Mouse (Mus musculus) retina, adult 2 months (tissue): ENCODE results near the gene Mov10.
"Not testable (repeated sequence)": the region's sequence is repeated elsewhere in the genome, so short reads cannot be mapped to it uniquely, and the experiment has no call there.

ENCODE experiments used
- DNase-seq: peaks from one replicate; pipeline ENCODE4 v3.0.0-alpha.2; 2012; ENCODE audit warnings: low read depth, low spot score

Mov10 gene

GRCm38 (mm10) chr3:104817991-104818748, at the start of gene Mov10:
Gene Mov10 (minus strand): TSS chr3:104818563.
- DNase-seq: no peak

GRCm38 (mm10) chr3:104866674-104867073, 48.3 kb upstream of the Mov10 start:
- DNase-seq: not testable (repeated sequence)

- DNase-seq: peak; percentile 2
Measured at GRCm38 (mm10) chr3:104865341-104865788, 47.0 kb upstream of the Mov10 start.

GRCm38 (mm10) chr3:104864651-104865340, 46.4 kb upstream of the Mov10 start:
- DNase-seq: peak; percentile 88

GRCm38 (mm10) chr3:104863786-104864650, 45.7 kb upstream of the Mov10 start, which contains the start of the genes St7l and Capza1:
Gene St7l (plus strand): TSS chr3:104864005.
Gene Capza1 (minus strand): TSS chr3:104864505.
- DNase-seq: peak; percentile 80

- no peak for DNase-seq
Measured at GRCm38 (mm10) chr3:104858560-104858959, 40.2 kb upstream of the Mov10 start.

GRCm38 (mm10) chr3:104856106-104856505, 37.7 kb upstream of the Mov10 start:
- no peak for DNase-seq

- no peak for DNase-seq
Measured at GRCm38 (mm10) chr3:104854866-104855265, 36.5 kb upstream of the Mov10 start.

- DNase-seq: no peak
Measured at GRCm38 (mm10) chr3:104854465-104854864, 36.1 kb upstream of the Mov10 start.

GRCm38 (mm10) chr3:104846601-104847000, 28.2 kb upstream of the Mov10 start:
- DNase-seq: no peak

- DNase-seq: no peak
Measured at GRCm38 (mm10) chr3:104841049-104841448, 22.7 kb upstream of the Mov10 start.

GRCm38 (mm10) chr3:104835797-104836196, 17.4 kb upstream of the Mov10 start:
- DNase-seq: no peak

GRCm38 (mm10) chr3:104822413-104822812, 4.0 kb upstream of the Mov10 start:
- DNase-seq: no peak

- DNase-seq: no peak
Measured at GRCm38 (mm10) chr3:104820426-104820825, 2.1 kb upstream of the Mov10 start.

- no peak for DNase-seq
Measured at GRCm38 (mm10) chr3:104818749-104819134, 379 bp upstream of the Mov10 start.

- no peak for DNase-seq
Measured at GRCm38 (mm10) chr3:104817481-104817990, 827 bp downstream of the Mov10 start.

GRCm38 (mm10) chr3:104816130-104816529, 2.2 kb downstream of the Mov10 start:
- no peak for DNase-seq

- no peak for DNase-seq
Measured at GRCm38 (mm10) chr3:104815346-104815745, 3.0 kb downstream of the Mov10 start.

GRCm38 (mm10) chr3:104814746-104815145, 3.6 kb downstream of the Mov10 start:
- DNase-seq: no peak

- DNase-seq: not testable (repeated sequence)
Measured at GRCm38 (mm10) chr3:104813227-104813626, 5.1 kb downstream of the Mov10 start.

- DNase-seq: no peak
Measured at GRCm38 (mm10) chr3:104812254-104812653, 6.1 kb downstream of the Mov10 start.

GRCm38 (mm10) chr3:104811752-104812151, 6.6 kb downstream of the Mov10 start:
- no peak for DNase-seq
